ENCODE assay signal across 12 mouse cellular contexts in the genomic region with DNA sequence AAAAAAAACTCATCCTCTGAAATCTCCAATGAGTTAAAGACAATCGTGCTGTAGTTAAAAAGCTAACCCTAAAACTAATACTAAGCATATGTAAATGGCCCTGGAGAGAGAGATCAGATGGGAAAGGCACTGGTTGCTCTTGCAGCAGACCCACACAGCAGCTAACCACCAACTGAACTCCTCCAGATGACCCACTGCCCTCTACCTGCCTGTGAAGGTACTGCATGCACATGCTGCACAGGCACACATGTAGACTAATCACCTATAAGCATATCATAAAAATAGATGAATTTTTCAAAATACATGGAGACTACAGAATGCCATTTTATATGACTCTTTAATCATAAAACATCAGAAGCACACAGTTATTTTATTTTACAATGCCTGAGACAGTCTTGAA. TPM values are rescaled to one million over a fixed set of nuclear protein-coding genes. Genes with fewer than 3 reads are reported as not detected.
DNase-seq lines count a peak whose midpoint lies in the region; ATAC-seq and TF ChIP-seq lines count a peak whose summit lies in the region.
"Had no signal": no experiment of that assay in that cellular context is flagged by ENCODE, and none has a peak within 500 bp of the region (broad histone marks: within the 10 kb centered on the region; RNA-seq: fewer than 3 reads in every experiment).

No protein-coding gene starts in this region.

- TF ChIP-seq EP300 in liver, postnatal 0 days (IDR thresholded peaks at IDR 0.05; ENCODE audit: low read depth) = no peak

- no peak overlapping the region for H3K9ac ChIP-seq in hindbrain, postnatal 0 days (replicated peaks; ENCODE audit: low read length)
- no peak overlapping the region for H3K9ac ChIP-seq in hindbrain, embryonic 12.5 days
- no peak overlapping the region for H3K9ac ChIP-seq in liver, postnatal 0 days (replicated peaks)
- no peak overlapping the region for H3K9ac ChIP-seq in forebrain, embryonic 12.5 days
- H3K9ac ChIP-seq: liver, embryonic 13.5 days; stomach, embryonic 15.5 days had no signal

- H3K27ac ChIP-seq in hindbrain, postnatal 0 days = no peak overlapping the region
- no peak overlapping the region for H3K27ac ChIP-seq in hindbrain, embryonic 12.5 days
- 0 out of 2 replicates have a peak overlapping the region, but pooled peaks have one; percentile 48 for H3K27ac ChIP-seq in thymus, adult 2 months (ENCODE audit: control insufficient read depth, insufficient read depth, low read length)
- H3K27ac ChIP-seq in liver, postnatal 0 days (ENCODE audit: low read depth) = no peak overlapping the region
- H3K27ac ChIP-seq in forebrain, embryonic 12.5 days = no peak overlapping the region
- H3K27ac ChIP-seq: liver, embryonic 13.5 days; stomach, embryonic 15.5 days had no signal

- no peaks in the 10 kb centered on the region for H3K27me3 ChIP-seq in hindbrain, postnatal 0 days (ENCODE audit: insufficient read depth, low read length)
- no peaks in the 10 kb centered on the region for H3K27me3 ChIP-seq in hindbrain, embryonic 12.5 days
- no peaks in the 10 kb centered on the region for H3K27me3 ChIP-seq in thymus, adult 2 months (ENCODE audit: control insufficient read depth, insufficient read depth, low read length)
- no peaks in the 10 kb centered on the region for H3K27me3 ChIP-seq in liver, postnatal 0 days (ENCODE audit: insufficient read depth, low read length)
- no peaks in the 10 kb centered on the region for H3K27me3 ChIP-seq in forebrain, embryonic 12.5 days
- H3K27me3 ChIP-seq: liver, embryonic 13.5 days; stomach, embryonic 15.5 days had no signal

- no peak overlapping the region for H3K4me2 ChIP-seq in hindbrain, postnatal 0 days (ENCODE audit: low read depth, low read length)
- H3K4me2 ChIP-seq in hindbrain, embryonic 12.5 days (replicated peaks) = no peak overlapping the region
- H3K4me2 ChIP-seq in liver, postnatal 0 days (ENCODE audit: low read depth, low read length) = no peak overlapping the region
- no peak overlapping the region for H3K4me2 ChIP-seq in forebrain, embryonic 12.5 days
- H3K4me2 ChIP-seq: liver, embryonic 13.5 days; stomach, embryonic 15.5 days had no signal

- H3K36me3 ChIP-seq in hindbrain, postnatal 0 days (ENCODE audit: insufficient read depth, low read length) = peaks cover 9% of the 10 kb centered on the region; the same call in 1 of the 2 replicates
- H3K36me3 ChIP-seq in hindbrain, embryonic 12.5 days = peaks cover 16% of the 10 kb centered on the region
- peaks cover 17% of the 10 kb centered on the region for H3K36me3 ChIP-seq in thymus, adult 2 months (ENCODE audit: control insufficient read depth, insufficient read depth, low read length)
- peaks cover 28% of the 10 kb centered on the region for H3K36me3 ChIP-seq in liver, postnatal 0 days (replicated peaks; ENCODE audit: insufficient read depth, low read length)
- peaks cover 35% of the 10 kb centered on the region for H3K36me3 ChIP-seq in forebrain, embryonic 12.5 days (replicated peaks)
- H3K36me3 ChIP-seq: stomach, embryonic 15.5 days had no signal

- H3K9me3 ChIP-seq in hindbrain, postnatal 0 days (ENCODE audit: low read length) = no peaks in the 10 kb centered on the region
- no peaks in the 10 kb centered on the region for H3K9me3 ChIP-seq in hindbrain, embryonic 12.5 days (replicated peaks)
- H3K9me3 ChIP-seq in liver, postnatal 0 days (ENCODE audit: low read length) = no peaks in the 10 kb centered on the region
- no peaks in the 10 kb centered on the region for H3K9me3 ChIP-seq in forebrain, embryonic 12.5 days
- H3K9me3 ChIP-seq: liver, embryonic 13.5 days; stomach, embryonic 15.5 days had no signal

- no peak for DNase-seq in hindbrain, postnatal 0 days (ENCODE audit: low spot score)
- DNase-seq in thymus, adult 2 months = no peak
- DNase-seq in thymus, adult 18-20 months = no peak
- DNase-seq in liver, postnatal 0 days = peak; percentile 34
- DNase-seq in thymus, postnatal 4 days = peak; percentile 66
- no peak for DNase-seq in cerebellum, adult 11 months
- DNase-seq: cerebellum, adult 18-20 months; kidney, postnatal 14 days; liver, embryonic 13.5 days had no signal

- no peak overlapping the region for H3K4me3 ChIP-seq in hindbrain, postnatal 0 days (ENCODE audit: low read length)
- no peak overlapping the region for H3K4me3 ChIP-seq in hindbrain, embryonic 12.5 days
- H3K4me3 ChIP-seq in thymus, adult 2 months (ENCODE audit: control insufficient read depth, insufficient read depth, low read length) = no peak overlapping the region
- no peak overlapping the region for H3K4me3 ChIP-seq in liver, postnatal 0 days (ENCODE audit: low read depth, low read length)
- H3K4me3 ChIP-seq in forebrain, embryonic 12.5 days (replicated peaks) = no peak overlapping the region
- H3K4me3 ChIP-seq: liver, embryonic 13.5 days; stomach, embryonic 15.5 days had no signal

- H3K4me1 ChIP-seq in hindbrain, postnatal 0 days (ENCODE audit: insufficient read depth, low read length) = no peaks in the 10 kb centered on the region; the same call in 1 of the 2 replicates
- H3K4me1 ChIP-seq in hindbrain, embryonic 12.5 days = peaks cover 12% of the 10 kb centered on the region; the same call in 1 of the 2 replicates
- peaks cover 27% of the 10 kb centered on the region for H3K4me1 ChIP-seq in thymus, adult 2 months (replicated peaks; ENCODE audit: control insufficient read depth, insufficient read depth, low read length)
- H3K4me1 ChIP-seq in liver, postnatal 0 days (ENCODE audit: insufficient read depth) = peaks cover 3% of the 10 kb centered on the region; the same call in 1 of the 2 replicates
- H3K4me1 ChIP-seq in forebrain, embryonic 12.5 days = 0 out of 2 replicates have a peak, but pooled peaks cover 2% of the 10 kb centered on the region

- no peak for TF ChIP-seq POLR2A in thymus, adult 2 months (IDR thresholded peaks at IDR 0.05; ENCODE audit: control insufficient read depth, extremely low read depth, insufficient read depth, low read length, poor library complexity)

- no peak for ATAC-seq in hindbrain, postnatal 0 days
- no peak for ATAC-seq in hindbrain, embryonic 12.5 days (ENCODE audit: low FRiP score)
- ATAC-seq in liver, postnatal 0 days = no peak
- ATAC-seq in forebrain, embryonic 12.5 days (ENCODE audit: low FRiP score) = no peak

- 88% methylated on average over 1 of the region's 1 CpGs for WGBS in hindbrain, postnatal 0 days
- 96% methylated on average over 1 of the region's 1 CpGs for WGBS in hindbrain, embryonic 12.5 days
- WGBS in thymus, adult 2 months = 94% methylated on average over 1 of the region's 1 CpGs
- 91% methylated on average over 1 of the region's 1 CpGs for WGBS in liver, postnatal 0 days (ENCODE audit: insufficient replicate concordance)
- whole genome bisulfite sequencing in forebrain, embryonic 12.5 days = 97% methylated on average over 1 of the region's 1 CpGs

- TF ChIP-seq CTCF in hindbrain, postnatal 0 days (IDR thresholded peaks at IDR 0.05; ENCODE audit: low read depth) = peak; percentile 59
- no peak for TF ChIP-seq CTCF in thymus, adult 2 months (IDR thresholded peaks at IDR 0.05; ENCODE audit: borderline replicate concordance, control insufficient read depth, extremely low read depth, insufficient read depth, low read length, poor library complexity)
- TF ChIP-seq CTCF in liver, postnatal 0 days (IDR thresholded peaks at IDR 0.05; ENCODE audit: low read depth) = peak; percentile 61

RNA-seq across cellular contexts. Expression of a gene that starts 14.8 kb away (rescaled TPM):
- total RNA-seq in hindbrain, postnatal 0 days (2014; rRNA removed) = 57.0 and 60.8 TPM in 2 replicates
- 53.3 and 58.3 TPM in 2 replicates for polyA plus RNA-seq in hindbrain, postnatal 0 days (2015; fragmentation: Nextera tagmentation; extraction: Ambion mirVana)
- 34.0 and 37.8 TPM in 2 replicates for polyA plus RNA-seq in hindbrain, embryonic 12.5 days (2016; fragmentation: Nextera tagmentation; extraction: Ambion mirVana)
- polyA plus RNA-seq in thymus, adult 2 months (2012; rRNA removed) = 30.2 and 31.2 TPM in 2 replicates
- polyA plus RNA-seq in liver, postnatal 0 days (2015; fragmentation: Nextera tagmentation; extraction: Ambion mirVana) = 21.2 and 23.8 TPM in 2 replicates
- polyA plus RNA-seq in forebrain, embryonic 12.5 days (2016; fragmentation: Nextera tagmentation; extraction: Ambion mirVana) = 44.1 and 52.2 TPM in 2 replicates

Comparison
In these comparisons a context has a peak if more than half of its experiments do, and no peak if none do; other contexts are left out.
1. DNase-seq: peak in liver, postnatal 0 days (single experiment) and thymus, postnatal 4 days (single experiment); none in hindbrain, postnatal 0 days (single experiment), thymus, adult 2 months (single experiment), thymus, adult 18-20 months (0 of 2) and cerebellum, adult 11 months (single experiment).